Mouse (Mus musculus) forebrain, embryonic 14.5 days (tissue): Measurements from ENCODE around the gene Arhgap31. TPM values are rescaled to one million over a fixed set of nuclear protein-coding genes. Genes with fewer than 3 reads are reported as not detected.

Source experiments
- ATAC-seq: fragments of 200-750 bp; cut with Nextera tagmentation; 2 replicates; pipeline ENCODE4 v1.8.0; 2017; ENCODE audit warnings: mild to moderate bottlenecking, moderate library complexity
- DNase-seq: peaks from one replicate; pipeline ENCODE4 v3.0.0-alpha.2; 2015; ENCODE audit warnings: low spot score
- H3K27ac ChIP-seq: fragments of 300-500 bp; sonication (generic); 2 replicates; pipeline ENCODE4 v1.5.1; 2014; ENCODE audit warnings: low read depth, mild to moderate bottlenecking, control low read depth, low read length, moderate library complexity
- H3K27me3 ChIP-seq: fragments of 300-500 bp; sonication (generic); replicated peaks from 2 replicates; pipeline ENCODE4 v1.6.1; 2014; ENCODE audit warnings: low read length, control low read depth, mixed read lengths; ENCODE audit not compliant: control insufficient read depth, insufficient read depth
- H3K36me3 ChIP-seq: fragments of 300-500 bp; sonication (generic); 2 replicates; pipeline ENCODE4 v1.6.1; 2014; ENCODE audit warnings: low read length, control low read depth; ENCODE audit not compliant: control insufficient read depth, insufficient read depth
- H3K4me1 ChIP-seq: fragments of 300-500 bp; sonication (generic); 2 replicates; pipeline ENCODE4 v1.6.1; 2014; ENCODE audit warnings: antibody characterized with exemption, low read length, control low read depth; ENCODE audit not compliant: control insufficient read depth, insufficient read depth
- H3K4me2 ChIP-seq: fragments of 300-500 bp; sonication (generic); 2 replicates; pipeline ENCODE4 v1.6.1; 2014; ENCODE audit warnings: mild to moderate bottlenecking, control low read depth, low read length
- H3K4me3 ChIP-seq: fragments of 300-500 bp; sonication (generic); 2 replicates; pipeline ENCODE4 v1.5.1; 2014; ENCODE audit warnings: low read depth, low read length, control low read depth
- H3K9ac ChIP-seq: fragments of 300-500 bp; sonication (generic); 2 replicates; pipeline ENCODE4 v1.6.1; 2014; ENCODE audit warnings: mild to moderate bottlenecking, low read length, control low read depth, moderate library complexity
- H3K9me3 ChIP-seq: fragments of 300-500 bp; sonication (generic); replicated peaks from 2 replicates; pipeline ENCODE4 v1.6.1; 2016; ENCODE audit warnings: low read length, control low read depth, mixed read lengths; ENCODE audit not compliant: control insufficient read depth
- WGBS: fragments of 180-500 bp; shearing (Covaris S2); extraction: QIAGEN DNeasy Blood & Tissue Kit; methylation state at CpG from one replicate; pipeline ENCODE4 v1.1.7; 2014; 5-methylcytosine and 5-hydroxymethylcytosine counted together
- polyA plus RNA-seq: library from polyadenylated mRNA; unstranded; fragments of >200 nt; fragmentation: Nextera tagmentation; extraction: Ambion mirVana; gene quantifications from 2 replicates; pipeline ENCODE4 v1.2.1, GENCODE M21; 2014

Gene Arhgap31
- 2.5 and 3.6 TPM in 2 replicates for polyA plus RNA-seq

DNA sequence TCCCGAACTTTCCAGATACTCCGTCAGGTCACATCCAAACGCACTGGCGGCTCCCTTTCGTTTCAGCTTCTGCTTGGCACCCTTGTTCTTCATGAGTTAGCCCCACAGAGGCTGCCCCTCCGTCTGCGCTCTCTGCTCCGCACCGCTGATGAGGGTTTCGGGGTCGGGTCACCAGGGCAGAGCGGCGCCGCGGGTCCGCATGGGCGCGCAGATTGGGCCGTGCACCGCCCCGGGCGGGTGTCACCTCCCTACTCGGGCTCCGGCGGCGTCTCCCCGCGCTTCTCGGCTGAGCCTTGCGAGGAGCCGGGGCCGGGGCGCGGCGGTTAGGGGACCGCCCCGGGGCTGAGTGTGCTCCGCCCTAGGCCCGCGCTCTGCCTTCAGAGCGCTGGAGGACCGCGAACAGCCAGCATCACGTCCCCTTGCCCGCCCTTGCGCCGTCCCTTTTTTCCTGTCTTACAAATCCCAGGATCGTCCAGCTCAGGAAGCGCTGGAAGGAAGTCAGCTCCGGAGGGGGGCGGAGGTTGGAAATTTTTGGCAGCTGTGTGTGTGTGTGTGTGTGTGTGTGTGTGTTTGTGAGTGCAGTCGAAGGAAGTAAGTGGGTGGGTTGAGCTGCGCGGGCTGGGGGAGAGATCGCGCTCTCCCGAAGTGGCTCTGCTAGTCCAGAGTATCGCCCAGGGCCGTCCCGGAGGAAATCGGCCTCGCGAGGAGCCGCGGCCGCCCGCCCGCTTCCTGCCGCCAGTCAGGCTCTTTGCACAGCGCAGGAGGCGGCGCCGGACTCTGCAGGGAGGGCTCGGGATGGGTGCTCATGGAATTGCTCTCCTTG is at the start of gene Arhgap31:
TSS of gene Arhgap31 (minus strand) at position 694 of the 823 bp plus-strand sequence.
- Histone ChIP-seq H3K4me2 (peak within 1 kb of the TSS; percentile 79), H3K36me3 (no peaks in the 10 kb centered on the region), H3K9ac (peak within 1 kb of the TSS; percentile 78), H3K27ac (peak within 1 kb of the TSS; percentile 68), H3K4me3 (peak within 1 kb of the TSS; percentile 61), H3K4me1 (no peaks in the 10 kb centered on the region), H3K27me3 (no peaks in the 10 kb centered on the region), H3K9me3 (no peaks in the 10 kb centered on the region)
- peak; percentile 93 for ATAC-seq
- DNase-seq, result peak; percentile 73
- under 1% methylated on average over 71 of the region's 74 CpGs for WGBS

DNA sequence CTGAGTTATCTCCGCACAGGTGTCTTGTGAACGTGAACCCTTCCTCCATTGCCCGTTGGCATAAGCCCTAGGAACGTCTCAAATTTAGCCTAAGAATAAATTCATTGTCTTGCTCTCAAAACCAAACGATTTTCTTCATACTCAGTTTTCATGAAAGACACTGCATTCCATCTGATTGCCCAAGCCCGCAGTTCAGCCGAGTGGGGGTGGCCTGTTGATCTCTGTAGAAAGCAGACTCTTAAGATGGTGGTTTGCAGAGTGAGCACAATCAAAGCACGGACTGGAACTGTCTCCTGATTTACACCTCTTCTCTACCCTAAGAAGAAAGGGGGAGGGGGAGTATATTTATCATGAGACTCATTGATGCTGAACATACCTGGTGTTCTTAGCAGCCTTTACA is 49.3 kb upstream of the Arhgap31 start:
- WGBS, result 91% methylated on average over 8 of the region's 8 CpGs
- no peak overlapping the region for H3K9ac ChIP-seq
- peaks cover 17% of the 10 kb centered on the region for H3K36me3 ChIP-seq
- no peaks in the 10 kb centered on the region for H3K4me1 ChIP-seq
- ATAC-seq, result no peak
- H3K9me3 ChIP-seq, result no peaks in the 10 kb centered on the region
- H3K4me3 ChIP-seq, result no peak overlapping the region
- no peak overlapping the region for H3K4me2 ChIP-seq
- no peaks in the 10 kb centered on the region for H3K27me3 ChIP-seq
- no peak overlapping the region for H3K27ac ChIP-seq
- no peak for DNase-seq

DNA sequence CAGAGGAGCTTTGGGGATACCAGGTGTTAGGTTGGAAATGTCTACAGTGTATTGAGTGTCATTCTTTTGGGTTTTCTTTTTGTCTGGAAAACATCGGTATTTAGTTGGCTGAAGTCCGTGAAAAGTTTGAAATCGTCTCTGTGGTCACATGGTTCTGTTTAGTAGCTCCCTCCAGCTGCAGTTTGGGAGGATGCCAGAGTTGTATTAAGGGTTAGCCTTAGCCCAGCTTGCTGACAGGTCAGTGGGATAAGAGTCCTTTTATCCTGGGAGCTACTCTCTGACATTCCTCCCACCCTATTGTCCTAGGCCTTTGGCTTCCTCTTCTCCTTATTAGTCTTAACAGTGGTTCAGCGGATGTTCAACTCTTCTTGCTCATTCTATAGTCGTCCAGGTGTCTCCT is 48.9 kb upstream of the Arhgap31 start:
- H3K4me2 ChIP-seq, result no peak overlapping the region
- WGBS, result 90% methylated on average over 5 of the region's 5 CpGs
- H3K9ac ChIP-seq, result no peak overlapping the region
- no peak for DNase-seq
- H3K4me3 ChIP-seq, result no peak overlapping the region
- H3K27me3 ChIP-seq, result no peaks in the 10 kb centered on the region
- H3K9me3 ChIP-seq, result no peaks in the 10 kb centered on the region
- no peak overlapping the region for H3K27ac ChIP-seq
- H3K4me1 ChIP-seq, result no peaks in the 10 kb centered on the region
- no peak for ATAC-seq
- H3K36me3 ChIP-seq, result peaks cover 20% of the 10 kb centered on the region

DNA sequence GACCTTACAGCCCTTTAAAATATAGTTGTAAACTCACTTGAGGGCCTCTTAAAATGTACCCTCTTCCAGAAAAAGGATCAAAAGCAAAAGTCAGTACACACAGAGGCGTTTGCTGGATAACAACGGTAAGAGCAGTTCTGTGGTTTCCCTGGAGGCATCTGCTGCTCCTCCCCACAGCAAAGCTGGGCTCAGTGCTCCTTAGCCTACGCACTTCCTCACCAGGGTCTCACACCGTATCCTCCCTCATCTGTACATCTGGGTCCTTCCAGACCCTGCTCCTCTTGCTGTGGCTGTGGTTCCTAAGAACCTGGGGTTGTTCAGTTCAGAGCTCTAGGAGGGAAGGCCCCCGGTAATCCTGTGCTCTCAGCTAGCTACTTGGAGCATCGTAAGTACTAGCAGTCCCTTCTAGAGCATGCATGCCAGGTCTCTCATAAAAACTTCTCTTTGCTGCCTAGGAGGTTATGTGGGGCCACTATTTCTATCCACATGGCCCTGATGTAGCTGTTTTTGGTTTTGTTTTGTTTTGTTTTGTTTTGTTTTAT is 47.8 kb upstream of the Arhgap31 start:
- Histone ChIP-seq H3K9me3 (no peaks in the 10 kb centered on the region), H3K9ac (no peak overlapping the region), H3K27ac (no peak overlapping the region), H3K36me3 (peaks cover 20% of the 10 kb centered on the region), H3K4me3 (no peak overlapping the region), H3K4me1 (no peaks in the 10 kb centered on the region), H3K27me3 (no peaks in the 10 kb centered on the region), H3K4me2 (no peak overlapping the region)
- ATAC-seq (no peak), DNase-seq (no peak)
- WGBS, result 93% methylated on average over 6 of the region's 6 CpGs

DNA sequence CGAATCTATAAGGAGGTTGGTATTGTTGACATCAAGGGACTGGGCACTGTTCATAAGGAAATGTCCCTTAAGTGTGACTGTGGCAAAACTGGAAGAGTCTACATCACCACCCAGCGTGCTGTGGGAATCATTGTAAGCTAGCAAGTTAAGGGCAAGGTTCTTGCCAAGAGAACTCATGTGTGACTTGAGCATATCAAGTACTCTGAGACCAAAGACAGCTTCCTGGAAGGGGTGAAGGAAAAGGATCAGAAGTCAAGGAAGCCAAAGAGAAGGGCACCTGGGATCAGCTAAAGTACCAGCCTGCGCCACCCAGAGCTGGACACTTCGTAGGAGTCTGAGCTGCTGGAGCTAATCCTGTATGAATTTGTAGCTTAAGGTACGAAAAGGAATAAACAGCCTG is 47.2 kb upstream of the Arhgap31 start:
- H3K9ac ChIP-seq, result no peak overlapping the region
- ATAC-seq (no peak), DNase-seq (no peak)
- peaks cover 20% of the 10 kb centered on the region for H3K36me3 ChIP-seq
- 97% methylated on average over 5 of the region's 5 CpGs for WGBS
- no peaks in the 10 kb centered on the region for H3K9me3 ChIP-seq
- H3K4me2 ChIP-seq, result no peak overlapping the region
- H3K27me3 ChIP-seq, result no peaks in the 10 kb centered on the region
- no peak overlapping the region for H3K4me3 ChIP-seq
- H3K4me1 ChIP-seq, result no peaks in the 10 kb centered on the region
- no peak overlapping the region for H3K27ac ChIP-seq

DNA sequence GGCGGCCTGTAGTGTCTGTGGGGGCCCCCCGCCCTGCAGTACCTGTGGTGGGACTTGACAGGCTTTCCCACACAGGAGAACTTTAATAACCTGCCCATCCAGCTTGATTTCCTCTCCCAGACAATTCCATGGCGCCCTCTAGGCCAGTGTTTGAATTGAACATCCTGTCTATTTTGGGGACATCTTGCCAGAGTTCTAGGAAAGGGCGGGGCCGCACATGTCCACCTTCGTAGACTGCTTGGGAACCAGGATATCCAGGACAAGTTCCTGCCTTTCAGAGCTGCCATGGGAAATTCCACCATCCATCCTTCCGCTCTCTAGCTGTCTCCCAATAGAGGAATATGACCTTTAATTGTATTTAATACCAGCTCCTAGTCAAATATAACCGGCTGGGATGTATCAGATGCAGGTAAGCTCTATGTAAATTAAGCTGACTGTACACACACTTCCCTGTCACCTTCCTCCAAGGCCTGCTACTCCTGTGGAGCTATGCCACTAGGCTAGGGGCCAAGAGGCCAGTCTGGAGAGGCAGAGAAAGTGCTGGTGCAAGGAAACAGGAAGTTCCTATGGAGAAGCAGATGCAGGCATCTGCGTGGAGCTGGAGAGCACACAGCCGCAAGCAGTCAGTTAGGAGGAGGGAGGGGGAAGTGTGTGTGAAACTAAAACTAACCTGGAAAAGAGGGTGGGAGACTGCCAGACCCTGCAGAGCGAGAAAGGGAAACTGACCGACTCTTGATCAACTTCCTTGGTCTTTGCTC is 45.2 kb upstream of the Arhgap31 start:
- no peak overlapping the region for H3K27ac ChIP-seq
- H3K4me3 ChIP-seq, result no peak overlapping the region
- WGBS, result 89% methylated on average over 12 of the region's 12 CpGs
- ATAC-seq (no peak), DNase-seq (no peak)
- H3K9ac ChIP-seq, result no peak overlapping the region
- no peak overlapping the region for H3K4me2 ChIP-seq
- H3K4me1 ChIP-seq, result no peaks in the 10 kb centered on the region
- H3K9me3 ChIP-seq, result no peaks in the 10 kb centered on the region
- peaks cover 20% of the 10 kb centered on the region for H3K36me3 ChIP-seq
- no peaks in the 10 kb centered on the region for H3K27me3 ChIP-seq

DNA sequence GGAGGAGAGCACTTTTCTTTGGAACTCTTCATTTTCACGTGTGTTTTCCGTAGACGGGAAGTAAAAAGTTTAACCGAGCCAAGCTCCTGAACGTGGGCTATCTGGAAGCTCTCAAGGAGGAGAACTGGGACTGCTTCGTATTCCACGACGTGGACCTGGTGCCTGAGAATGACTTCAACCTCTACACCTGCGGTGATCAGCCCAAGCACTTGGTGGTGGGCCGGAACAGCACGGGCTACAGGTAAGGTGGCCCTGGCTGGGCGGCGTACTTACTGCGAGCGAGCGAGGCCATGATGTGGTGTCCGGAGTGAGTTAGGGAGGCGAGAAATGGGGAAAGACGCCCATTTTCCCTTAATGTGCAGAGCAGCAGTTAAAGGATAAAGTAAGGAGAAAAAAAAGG is 44.6 kb upstream of the Arhgap31 start:
- H3K27me3 ChIP-seq, result no peaks in the 10 kb centered on the region
- no peaks in the 10 kb centered on the region for H3K9me3 ChIP-seq
- no peak for ATAC-seq
- DNase-seq, result no peak
- no peak overlapping the region for H3K4me3 ChIP-seq
- no peak overlapping the region for H3K27ac ChIP-seq
- no peaks in the 10 kb centered on the region for H3K4me1 ChIP-seq
- H3K4me2 ChIP-seq, result no peak overlapping the region
- WGBS, result 96% methylated on average over 19 of the region's 19 CpGs
- H3K36me3 ChIP-seq, result peaks cover 20% of the 10 kb centered on the region
- H3K9ac ChIP-seq, result no peak overlapping the region

DNA sequence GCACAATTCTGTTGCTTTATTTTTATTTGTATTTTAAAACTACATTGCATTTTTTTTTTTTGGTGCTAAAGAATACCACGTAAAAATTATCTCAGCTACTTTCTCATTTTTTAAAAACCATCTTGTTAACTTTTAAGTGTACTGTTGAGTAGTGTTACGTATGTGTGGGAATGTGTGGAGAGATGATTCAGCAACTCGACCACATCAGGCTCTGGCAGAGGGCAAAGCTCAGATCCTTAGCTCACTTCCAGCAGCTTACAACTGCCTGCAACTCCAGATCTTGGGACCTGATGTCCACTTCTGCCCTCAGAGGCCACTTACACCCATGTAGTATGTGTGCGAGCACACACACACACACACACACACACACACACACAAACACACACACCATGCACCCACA is 43.5 kb upstream of the Arhgap31 start:
- Histone ChIP-seq H3K4me3 (no peak overlapping the region), H3K27me3 (no peaks in the 10 kb centered on the region), H3K27ac (no peak overlapping the region), H3K9ac (no peak overlapping the region), H3K36me3 (peaks cover 20% of the 10 kb centered on the region), H3K4me1 (no peaks in the 10 kb centered on the region), H3K4me2 (no peak overlapping the region), H3K9me3 (no peaks in the 10 kb centered on the region)
- no peak for ATAC-seq
- DNase-seq, result no peak
- WGBS, result 73% methylated on average over 4 of the region's 4 CpGs

DNA sequence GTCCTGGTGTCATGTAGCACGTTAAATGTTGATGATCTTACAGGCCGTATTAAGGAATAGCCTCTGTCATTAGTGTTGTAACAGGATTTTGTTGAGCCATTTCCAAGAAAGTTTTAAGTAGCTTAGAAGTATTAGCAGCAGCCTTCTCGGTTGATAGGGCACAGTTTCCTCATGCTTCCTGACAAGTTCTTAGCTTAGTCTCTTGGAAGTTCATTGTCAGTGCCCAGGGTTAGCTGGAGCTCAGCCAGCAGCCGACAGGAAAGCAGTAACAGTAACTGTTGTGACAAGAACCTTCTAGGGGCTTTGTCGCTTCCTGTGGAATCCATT is 43.1 kb upstream of the Arhgap31 start:
- no peak overlapping the region for H3K27ac ChIP-seq
- 12% methylated on average over 5 of the region's 5 CpGs for WGBS
- H3K36me3 ChIP-seq, result peaks cover 20% of the 10 kb centered on the region
- no peak overlapping the region for H3K4me2 ChIP-seq
- no peaks in the 10 kb centered on the region for H3K9me3 ChIP-seq
- no peaks in the 10 kb centered on the region for H3K27me3 ChIP-seq
- ATAC-seq (0 out of 2 replicates have a peak, but pooled peaks have one; percentile 15), DNase-seq (peak; percentile 67)
- H3K9ac ChIP-seq, result no peak overlapping the region
- no peak overlapping the region for H3K4me3 ChIP-seq
- H3K4me1 ChIP-seq, result no peaks in the 10 kb centered on the region
